Mouse (Mus musculus): ENCODE data around the gene Iqcf3. TPM values are rescaled to one million over a fixed set of nuclear protein-coding genes. Genes with fewer than 3 reads are reported as not detected.
"Not testable (repeated sequence)": the region's sequence is repeated elsewhere in the genome, so short reads cannot be mapped to it uniquely, and the experiment has no call there.

Iqcf3 gene
- polyA plus RNA-seq (2014; fragmentation: Nextera tagmentation; extraction: Ambion mirVana): not detected in 2 replicates

DNA sequence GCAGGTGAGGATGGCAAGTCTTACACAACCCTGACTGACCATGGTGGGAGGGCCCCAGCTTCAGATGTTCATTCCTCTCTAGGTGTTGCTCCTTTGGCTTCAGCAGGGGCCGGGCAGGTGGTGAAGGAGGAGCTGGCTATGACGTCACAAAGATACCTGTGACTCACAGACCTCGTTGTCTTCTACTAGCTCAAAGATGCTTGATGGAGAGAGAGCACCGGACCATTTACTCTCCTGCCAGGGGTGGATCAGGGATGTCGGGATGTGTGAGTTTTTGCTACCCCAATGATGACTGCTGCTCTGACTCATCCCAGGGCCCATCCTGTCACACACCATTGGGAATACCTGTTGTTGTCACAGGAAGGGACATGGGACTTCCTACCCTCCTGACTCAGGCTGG is at the start of gene Iqcf3:
Gene Iqcf3, minus strand, starts transcription at position 101 of the 400 bp plus-strand sequence.
- Histone ChIP-seq H3K27me3 (ENCODE audit: control insufficient read depth, insufficient read depth, low read length) (no peaks in the 10 kb centered on the region), H3K9me3 (ENCODE audit: control insufficient read depth, low read depth, low read length) (no peaks in the 10 kb centered on the region), H3K4me1 (ENCODE audit: control insufficient read depth, insufficient read depth, low read length) (no peaks in the 10 kb centered on the region), H3K27ac (ENCODE audit: low read length) (no peak within 1 kb of the TSS), H3K36me3 (ENCODE audit: control insufficient read depth, insufficient read depth, low read length) (no peaks in the 10 kb centered on the region), H3K4me3 (ENCODE audit: low read depth, low read length) (no peak within 1 kb of the TSS), H3K9ac (replicated peaks; ENCODE audit: low read depth, low read length) (no peak within 1 kb of the TSS), H3K4me2 (replicated peaks; ENCODE audit: low read depth, low read length) (no peak within 1 kb of the TSS)
- ATAC-seq (ENCODE audit: insufficient number of reproducible peaks, insufficient read depth, low FRiP score, low read depth): no peak
- WGBS: 91% methylated on average over 5 of the region's 5 CpGs

DNA sequence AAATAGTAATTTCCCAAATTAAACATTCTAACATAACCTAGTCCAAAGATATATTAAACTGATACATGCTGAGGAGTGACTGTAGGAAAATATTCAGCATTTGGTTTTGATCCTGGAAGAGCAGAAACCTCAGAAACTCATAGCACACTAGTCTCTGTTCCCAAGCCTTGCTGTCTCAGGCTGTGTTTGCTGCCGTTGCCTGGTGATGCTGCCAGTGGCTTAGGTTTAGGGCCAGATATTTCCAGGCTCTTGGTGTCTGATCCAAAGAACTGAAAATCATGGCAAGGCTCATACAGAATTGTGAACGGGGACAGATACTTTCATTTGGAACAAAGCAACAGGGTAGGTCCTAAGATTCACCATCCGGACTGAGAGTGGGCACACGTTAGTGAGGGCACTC is 49.3 kb upstream of the Iqcf3 start:
- Histone ChIP-seq H3K36me3 (ENCODE audit: control insufficient read depth, insufficient read depth, low read length) (no peaks in the 10 kb centered on the region), H3K27me3 (ENCODE audit: control insufficient read depth, insufficient read depth, low read length) (no peaks in the 10 kb centered on the region), H3K4me2 (replicated peaks; ENCODE audit: low read depth, low read length) (no peak overlapping the region), H3K27ac (ENCODE audit: low read length) (no peak overlapping the region), H3K4me3 (ENCODE audit: low read depth, low read length) (no peak overlapping the region), H3K9me3 (ENCODE audit: control insufficient read depth, low read depth, low read length) (no peaks in the 10 kb centered on the region), H3K9ac (replicated peaks; ENCODE audit: low read depth, low read length) (no peak overlapping the region), H3K4me1 (ENCODE audit: control insufficient read depth, insufficient read depth, low read length) (no peaks in the 10 kb centered on the region)
- WGBS: 79% methylated on average over 4 of the region's 4 CpGs
- no peak for ATAC-seq (ENCODE audit: insufficient number of reproducible peaks, insufficient read depth, low FRiP score, low read depth)

DNA sequence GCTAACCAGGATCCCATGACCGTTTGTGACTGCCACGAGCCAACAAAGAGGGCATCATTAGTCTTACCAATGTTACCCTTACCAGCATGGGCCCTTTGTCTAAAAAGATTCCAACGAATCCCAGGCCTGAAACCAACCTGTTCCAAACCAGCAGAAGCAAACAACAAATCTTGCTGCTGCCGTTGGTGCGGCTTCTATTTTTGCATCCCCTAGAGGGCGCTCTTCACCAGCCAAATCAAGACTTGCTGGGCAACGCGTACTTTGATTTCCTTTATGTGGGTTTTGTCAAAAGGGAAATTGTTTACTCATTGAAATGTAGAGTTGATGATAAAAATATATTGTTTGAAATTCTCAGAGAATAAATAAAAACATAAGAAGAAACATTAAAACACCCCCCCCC is 39.1 kb upstream of the Iqcf3 start:
- H3K36me3 ChIP-seq (ENCODE audit: control insufficient read depth, insufficient read depth, low read length): no peaks in the 10 kb centered on the region
- no peak overlapping the region for H3K9ac ChIP-seq (replicated peaks; ENCODE audit: low read depth, low read length)
- H3K4me2 ChIP-seq (replicated peaks; ENCODE audit: low read depth, low read length): no peak overlapping the region
- H3K9me3 ChIP-seq (ENCODE audit: control insufficient read depth, low read depth, low read length): no peaks in the 10 kb centered on the region
- H3K27me3 ChIP-seq (ENCODE audit: control insufficient read depth, insufficient read depth, low read length): no peaks in the 10 kb centered on the region
- H3K4me3 ChIP-seq (ENCODE audit: low read depth, low read length): no peak overlapping the region
- H3K4me1 ChIP-seq (ENCODE audit: control insufficient read depth, insufficient read depth, low read length): no peaks in the 10 kb centered on the region
- no peak for ATAC-seq (ENCODE audit: insufficient number of reproducible peaks, insufficient read depth, low FRiP score, low read depth)
- WGBS: 25% methylated on average over 8 of the region's 8 CpGs
- no peak overlapping the region for H3K27ac ChIP-seq (ENCODE audit: low read length)

DNA sequence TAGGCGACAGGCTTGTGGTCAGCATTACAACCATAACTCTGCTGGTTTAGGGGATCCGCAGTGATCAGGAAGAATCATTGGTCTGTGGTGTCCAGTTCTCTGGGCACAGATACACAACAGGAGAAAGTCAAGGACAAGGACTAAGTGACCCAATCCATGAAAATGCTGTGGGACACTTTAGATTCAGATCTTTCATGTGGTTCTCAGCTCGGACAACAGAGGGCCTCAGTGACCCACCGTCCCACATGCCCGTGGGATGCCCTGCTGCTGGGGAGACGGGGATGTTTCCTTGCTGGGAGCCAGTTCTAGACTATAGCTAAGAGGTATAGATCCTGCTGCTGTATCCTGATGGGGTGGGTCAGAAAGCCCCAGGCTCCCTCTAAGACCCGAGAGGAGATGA is 37.0 kb upstream of the Iqcf3 start:
- H3K27me3 ChIP-seq (ENCODE audit: control insufficient read depth, insufficient read depth, low read length): no peaks in the 10 kb centered on the region
- 44% methylated on average over 7 of the region's 7 CpGs for WGBS
- H3K4me2 ChIP-seq (replicated peaks; ENCODE audit: low read depth, low read length): no peak overlapping the region
- H3K9me3 ChIP-seq (ENCODE audit: control insufficient read depth, low read depth, low read length): no peaks in the 10 kb centered on the region
- no peak overlapping the region for H3K27ac ChIP-seq (ENCODE audit: low read length)
- no peak overlapping the region for H3K9ac ChIP-seq (replicated peaks; ENCODE audit: low read depth, low read length)
- H3K4me1 ChIP-seq (ENCODE audit: control insufficient read depth, insufficient read depth, low read length): no peaks in the 10 kb centered on the region
- no peak for ATAC-seq (ENCODE audit: insufficient number of reproducible peaks, insufficient read depth, low FRiP score, low read depth)
- no peaks in the 10 kb centered on the region for H3K36me3 ChIP-seq (ENCODE audit: control insufficient read depth, insufficient read depth, low read length)
- no peak overlapping the region for H3K4me3 ChIP-seq (ENCODE audit: low read depth, low read length)

DNA sequence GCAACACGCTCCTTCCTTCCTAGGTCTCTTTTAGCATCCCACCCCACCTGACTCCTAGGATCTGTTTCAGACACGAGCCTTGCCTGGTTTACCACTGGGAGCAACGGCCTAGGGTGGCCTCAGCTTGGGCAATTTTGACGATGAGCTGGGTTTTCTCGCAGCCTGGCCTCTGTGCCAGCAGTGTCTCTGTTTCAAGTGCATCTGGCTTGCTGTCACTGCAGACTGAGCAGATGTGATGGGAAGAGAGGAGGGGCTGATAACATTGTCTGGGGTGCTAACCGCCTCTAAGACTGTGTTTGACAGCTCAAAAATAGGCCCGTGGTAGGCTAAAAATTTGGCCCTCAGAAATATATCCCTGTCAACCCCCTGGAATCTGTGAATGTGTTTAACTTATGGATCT is 34.4 kb upstream of the Iqcf3 start:
- Histone ChIP-seq H3K9ac (replicated peaks; ENCODE audit: low read depth, low read length) (no peak overlapping the region), H3K27me3 (ENCODE audit: control insufficient read depth, insufficient read depth, low read length) (no peaks in the 10 kb centered on the region), H3K4me1 (ENCODE audit: control insufficient read depth, insufficient read depth, low read length) (no peaks in the 10 kb centered on the region), H3K9me3 (ENCODE audit: control insufficient read depth, low read depth, low read length) (no peaks in the 10 kb centered on the region), H3K4me2 (replicated peaks; ENCODE audit: low read depth, low read length) (no peak overlapping the region), H3K27ac (ENCODE audit: low read length) (no peak overlapping the region), H3K36me3 (ENCODE audit: control insufficient read depth, insufficient read depth, low read length) (no peaks in the 10 kb centered on the region), H3K4me3 (ENCODE audit: low read depth, low read length) (no peak overlapping the region)
- ATAC-seq (ENCODE audit: insufficient number of reproducible peaks, insufficient read depth, low FRiP score, low read depth): no peak
- 66% methylated on average over 7 of the region's 7 CpGs for WGBS

DNA sequence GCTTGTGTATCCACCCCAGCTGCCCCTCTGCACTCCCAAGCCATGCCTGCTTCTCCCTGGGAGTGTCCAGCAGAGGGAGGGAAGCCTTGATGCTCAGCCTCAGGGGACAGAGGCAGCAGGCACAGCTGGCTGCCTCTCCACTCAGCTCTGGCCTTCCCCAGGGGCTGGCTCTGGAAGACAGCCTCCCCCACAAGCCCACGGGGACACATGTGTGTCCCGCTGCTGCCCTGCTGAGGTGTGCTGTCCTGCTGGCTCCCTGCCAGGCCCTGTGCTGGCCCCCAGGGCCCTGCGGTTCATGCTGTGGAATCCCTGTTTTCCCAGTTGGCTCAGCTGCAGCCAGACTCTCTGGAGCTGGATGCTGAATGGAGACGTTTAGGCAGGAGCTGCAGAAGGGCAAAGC is 34.0 kb upstream of the Iqcf3 start:
- WGBS: 24% methylated on average over 4 of the region's 4 CpGs
- not testable (repeated sequence) for H3K4me1 ChIP-seq (ENCODE audit: control insufficient read depth, insufficient read depth, low read length); H3K27me3 ChIP-seq (ENCODE audit: control insufficient read depth, insufficient read depth, low read length); H3K27ac ChIP-seq (ENCODE audit: low read length); H3K4me2 ChIP-seq (replicated peaks; ENCODE audit: low read depth, low read length); H3K36me3 ChIP-seq (ENCODE audit: control insufficient read depth, insufficient read depth, low read length); H3K4me3 ChIP-seq (ENCODE audit: low read depth, low read length); H3K9ac ChIP-seq (replicated peaks; ENCODE audit: low read depth, low read length); ATAC-seq (ENCODE audit: insufficient number of reproducible peaks, insufficient read depth, low FRiP score, low read depth); H3K9me3 ChIP-seq (ENCODE audit: control insufficient read depth, low read depth, low read length)

DNA sequence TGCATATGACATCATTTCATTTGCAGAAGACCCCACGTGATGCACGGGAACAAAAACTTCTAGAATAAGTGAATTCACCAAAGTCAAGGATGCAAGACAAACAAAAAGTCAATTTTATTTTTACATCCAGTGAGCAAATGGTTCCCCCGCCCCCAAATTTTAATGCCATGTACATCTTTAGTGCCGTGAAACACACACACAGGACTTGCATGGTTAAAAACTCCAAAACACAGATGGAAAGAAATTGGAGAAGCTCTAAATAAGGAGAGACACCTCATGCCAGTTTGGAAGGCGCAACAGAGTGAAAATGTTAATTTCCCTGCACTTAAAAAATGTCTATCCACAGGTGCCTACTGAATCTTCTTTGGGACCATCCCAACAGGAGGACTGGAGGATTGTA is 30.7 kb upstream of the Iqcf3 start:
- Histone ChIP-seq H3K4me1 (ENCODE audit: control insufficient read depth, insufficient read depth, low read length) (no peaks in the 10 kb centered on the region), H3K27me3 (ENCODE audit: control insufficient read depth, insufficient read depth, low read length) (no peaks in the 10 kb centered on the region), H3K9me3 (ENCODE audit: control insufficient read depth, low read depth, low read length) (no peaks in the 10 kb centered on the region), H3K9ac (replicated peaks; ENCODE audit: low read depth, low read length) (no peak overlapping the region), H3K4me3 (ENCODE audit: low read depth, low read length) (no peak overlapping the region), H3K4me2 (replicated peaks; ENCODE audit: low read depth, low read length) (no peak overlapping the region), H3K36me3 (ENCODE audit: control insufficient read depth, insufficient read depth, low read length) (no peaks in the 10 kb centered on the region), H3K27ac (ENCODE audit: low read length) (no peak overlapping the region)
- 87% methylated on average over 5 of the region's 5 CpGs for WGBS
- ATAC-seq (ENCODE audit: insufficient number of reproducible peaks, insufficient read depth, low FRiP score, low read depth): no peak

DNA sequence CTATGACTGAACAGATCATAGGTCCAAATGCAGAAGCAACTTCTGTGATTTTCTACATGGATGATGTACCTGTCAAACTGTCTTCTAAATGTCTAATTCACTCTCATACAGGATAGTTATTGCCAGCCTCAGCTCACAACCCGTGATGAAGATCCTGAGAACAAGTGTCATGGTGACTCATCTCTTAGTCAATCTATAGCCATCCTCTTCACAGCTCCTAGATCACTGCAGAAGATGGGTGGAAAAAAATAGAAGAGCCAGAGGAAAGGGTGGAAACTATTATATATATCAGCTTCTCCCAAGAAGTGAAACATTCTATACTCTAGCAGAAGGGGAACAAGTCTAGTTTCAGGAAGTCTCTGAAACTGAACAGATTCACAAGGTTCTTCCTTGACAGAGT is 21.1 kb upstream of the Iqcf3 start:
- Histone ChIP-seq H3K4me2 (replicated peaks; ENCODE audit: low read depth, low read length) (no peak overlapping the region), H3K4me3 (ENCODE audit: low read depth, low read length) (no peak overlapping the region), H3K27ac (ENCODE audit: low read length) (no peak overlapping the region), H3K36me3 (ENCODE audit: control insufficient read depth, insufficient read depth, low read length) (no peaks in the 10 kb centered on the region), H3K27me3 (ENCODE audit: control insufficient read depth, insufficient read depth, low read length) (no peaks in the 10 kb centered on the region), H3K4me1 (ENCODE audit: control insufficient read depth, insufficient read depth, low read length) (no peaks in the 10 kb centered on the region), H3K9ac (replicated peaks; ENCODE audit: low read depth, low read length) (no peak overlapping the region), H3K9me3 (ENCODE audit: control insufficient read depth, low read depth, low read length) (no peaks in the 10 kb centered on the region)
- no peak for ATAC-seq (ENCODE audit: insufficient number of reproducible peaks, insufficient read depth, low FRiP score, low read depth)
- 66% methylated on average over 1 of the region's 1 CpGs for WGBS

DNA sequence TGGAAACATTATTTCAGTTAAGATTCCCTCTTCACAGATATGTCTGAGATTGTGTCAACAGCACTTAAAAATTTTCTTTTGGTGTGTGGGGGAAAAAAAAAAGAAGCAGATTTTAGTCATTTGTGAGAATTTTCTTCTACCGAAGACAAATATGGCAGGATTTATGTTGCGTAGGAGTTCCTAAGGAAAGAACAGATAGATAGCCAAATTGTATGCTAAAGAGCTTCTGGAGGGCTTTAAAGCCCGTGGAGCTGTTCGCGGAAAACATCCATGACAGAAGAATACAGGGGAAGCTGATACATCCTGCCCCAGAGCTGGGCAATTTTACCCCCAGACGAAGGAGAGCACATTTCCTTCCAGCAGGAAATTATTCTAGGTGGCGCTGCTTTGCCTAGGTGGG is 18.6 kb upstream of the Iqcf3 start:
- Histone ChIP-seq H3K4me3 (ENCODE audit: low read depth, low read length) (no peak overlapping the region), H3K27me3 (ENCODE audit: control insufficient read depth, insufficient read depth, low read length) (no peaks in the 10 kb centered on the region), H3K9ac (replicated peaks; ENCODE audit: low read depth, low read length) (no peak overlapping the region), H3K27ac (ENCODE audit: low read length) (no peak overlapping the region), H3K9me3 (ENCODE audit: control insufficient read depth, low read depth, low read length) (no peaks in the 10 kb centered on the region), H3K36me3 (ENCODE audit: control insufficient read depth, insufficient read depth, low read length) (no peaks in the 10 kb centered on the region), H3K4me2 (replicated peaks; ENCODE audit: low read depth, low read length) (no peak overlapping the region), H3K4me1 (ENCODE audit: control insufficient read depth, insufficient read depth, low read length) (no peaks in the 10 kb centered on the region)
- ATAC-seq (ENCODE audit: insufficient number of reproducible peaks, insufficient read depth, low FRiP score, low read depth): no peak
- WGBS: 83% methylated on average over 7 of the region's 7 CpGs
